Mouse (Mus musculus): ENCODE measurements around the gene Sds. TPM values are rescaled to one million over a fixed set of nuclear protein-coding genes. Genes with fewer than 3 reads are reported as not detected.

Gene Sds
- total RNA-seq (2022) = under 1 TPM in 1 of 4 experiments, not detected in 3; 0.35 TPM

- DNase-seq = no peak
These were observed at the start of gene Sds for GRCm38 (mm10) chr5:120476296-120476695. TSS of gene Sds (plus strand) at chr5:120476526.

GRCm38 (mm10) chr5:120426572-120426971 is 49.8 kb upstream of the Sds start:
- no peak for DNase-seq

GRCm38 (mm10) chr5:120427451-120427938 is 48.8 kb upstream of the Sds start:
- DNase-seq = no peak

GRCm38 (mm10) chr5:120428189-120428838 is 48.0 kb upstream of the Sds start:
- no peak for DNase-seq

- DNase-seq = no peak
These were observed 47.3 kb upstream of the Sds start for GRCm38 (mm10) chr5:120428990-120429389.

GRCm38 (mm10) chr5:120429692-120430091 is 46.6 kb upstream of the Sds start:
- no peak for DNase-seq

- no peak for DNase-seq
These were observed 45.2 kb upstream of the Sds start for GRCm38 (mm10) chr5:120431001-120431583.

GRCm38 (mm10) chr5:120431649-120432485 is 44.5 kb upstream of the Sds start, which contains the start of gene Lhx5:
TSS of gene Lhx5 (plus strand) at chr5:120431699.
- no peak for DNase-seq

GRCm38 (mm10) chr5:120432486-120433015 is 43.8 kb upstream of the Sds start:
- DNase-seq = no peak

GRCm38 (mm10) chr5:120433135-120433760 is 43.1 kb upstream of the Sds start:
- no peak for DNase-seq

- no peak for DNase-seq
These were observed 42.0 kb upstream of the Sds start for GRCm38 (mm10) chr5:120434231-120434735.

GRCm38 (mm10) chr5:120435006-120435681 is 41.2 kb upstream of the Sds start:
- no peak for DNase-seq

GRCm38 (mm10) chr5:120435731-120436501 is 40.4 kb upstream of the Sds start:
- no peak for DNase-seq

- DNase-seq = no peak
These were observed 39.3 kb upstream of the Sds start for GRCm38 (mm10) chr5:120436885-120437495.

- no peak for DNase-seq
These were observed 38.8 kb upstream of the Sds start for GRCm38 (mm10) chr5:120437539-120437938.

GRCm38 (mm10) chr5:120437986-120438385 is 38.3 kb upstream of the Sds start:
- no peak for DNase-seq

- no peak for DNase-seq
These were observed 37.9 kb upstream of the Sds start for GRCm38 (mm10) chr5:120438469-120438868.

GRCm38 (mm10) chr5:120438991-120439710 is 37.2 kb upstream of the Sds start:
- DNase-seq = no peak

GRCm38 (mm10) chr5:120439887-120440670 is 36.2 kb upstream of the Sds start:
- no peak for DNase-seq
